Mouse (Mus musculus): Measurements from ENCODE around the gene Sema3b.
"Not testable (repeated sequence)": the region's sequence is repeated elsewhere in the genome, so short reads cannot be mapped to it uniquely, and the experiment has no call there.

Gene Sema3b

DNA sequence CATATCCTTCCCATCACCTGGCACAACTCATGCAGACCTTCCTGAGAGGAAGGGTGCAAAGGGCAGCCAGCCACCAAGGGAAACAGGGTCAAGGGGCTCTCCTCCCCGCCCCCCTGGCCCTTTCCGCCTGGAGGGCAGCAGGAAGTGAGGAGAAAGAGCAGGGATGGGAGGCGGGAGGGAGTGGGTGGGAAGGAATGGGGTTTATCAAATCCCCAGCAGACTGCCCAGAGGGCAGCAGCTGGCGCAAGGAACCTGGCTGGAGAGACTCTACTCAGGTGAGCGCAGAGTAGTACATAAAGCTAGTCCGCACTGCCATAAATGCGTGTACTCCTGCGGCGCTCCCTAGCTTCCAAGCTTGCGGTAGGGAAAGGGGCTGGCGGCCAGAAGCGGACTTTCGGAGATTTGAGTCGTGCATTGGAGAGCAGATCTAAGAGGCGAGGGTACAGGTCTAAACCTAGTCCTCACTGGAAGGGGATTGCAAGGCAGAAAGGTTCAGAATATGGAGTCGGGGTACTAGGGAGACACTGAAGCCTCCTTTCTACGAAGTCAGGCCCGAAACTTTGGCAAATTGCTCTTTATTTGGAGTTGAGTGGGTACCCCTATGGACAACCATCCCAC lies 41.2 kb downstream of the Sema3b start, which contains the start of gene Hyal2:
Gene Hyal2, plus strand, starts transcription at position 244 of the 618 bp plus-strand sequence.
- no peak for DNase-seq

DNA sequence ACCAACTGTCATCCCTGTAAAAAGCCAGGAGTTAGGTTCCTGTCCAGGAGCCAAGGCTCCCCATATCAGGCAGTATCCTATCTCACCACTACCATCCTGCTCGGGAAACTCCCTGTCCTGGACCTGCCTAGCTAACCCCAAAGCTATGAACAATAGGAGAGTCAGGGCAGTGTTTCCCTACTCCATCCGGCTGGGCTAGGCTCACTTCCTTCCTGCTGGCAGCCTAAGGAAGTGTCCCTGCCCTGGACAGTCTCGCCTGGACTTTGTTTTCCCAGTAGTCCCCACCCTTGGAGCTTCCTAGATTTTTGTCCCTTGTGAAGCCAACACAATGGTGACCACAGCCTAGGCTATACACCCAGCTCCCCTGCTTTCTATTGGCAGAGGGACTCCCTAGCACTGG lies 42.2 kb downstream of the Sema3b start:
- no peak for DNase-seq

DNA sequence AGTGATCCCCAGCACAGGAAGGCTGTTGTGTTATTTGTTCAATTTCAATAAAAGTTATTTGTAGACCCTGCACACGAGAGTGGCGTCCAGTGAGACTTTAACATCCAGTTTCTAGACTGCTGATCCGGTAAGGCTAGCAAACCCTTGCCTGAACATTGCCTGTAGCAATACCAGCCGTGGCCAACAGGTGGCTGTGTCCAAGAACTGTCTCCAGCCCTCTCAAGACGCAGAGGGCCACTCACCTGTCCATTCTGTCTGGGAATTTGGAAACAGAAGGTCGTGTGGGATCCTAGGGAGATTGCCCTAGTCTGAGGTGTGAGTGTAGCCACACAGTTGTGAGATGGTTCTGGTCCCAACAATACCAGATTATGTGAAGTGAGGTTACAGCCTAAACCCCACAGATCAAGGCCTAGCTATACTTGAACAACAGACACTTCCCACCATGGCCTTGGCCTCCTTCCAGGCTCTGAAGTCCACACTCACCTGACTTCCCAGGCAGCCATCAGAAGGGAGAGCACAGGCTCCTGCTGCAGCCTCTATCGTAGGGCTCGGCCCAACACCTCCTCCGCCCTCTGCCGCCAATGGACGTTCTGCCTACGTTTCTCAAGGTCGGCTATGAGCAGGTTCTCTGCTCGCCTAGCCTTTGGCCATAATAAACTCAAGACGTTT lies 42.9 kb downstream of the Sema3b start:
- peak; percentile 63 to 85 for DNase-seq

DNA sequence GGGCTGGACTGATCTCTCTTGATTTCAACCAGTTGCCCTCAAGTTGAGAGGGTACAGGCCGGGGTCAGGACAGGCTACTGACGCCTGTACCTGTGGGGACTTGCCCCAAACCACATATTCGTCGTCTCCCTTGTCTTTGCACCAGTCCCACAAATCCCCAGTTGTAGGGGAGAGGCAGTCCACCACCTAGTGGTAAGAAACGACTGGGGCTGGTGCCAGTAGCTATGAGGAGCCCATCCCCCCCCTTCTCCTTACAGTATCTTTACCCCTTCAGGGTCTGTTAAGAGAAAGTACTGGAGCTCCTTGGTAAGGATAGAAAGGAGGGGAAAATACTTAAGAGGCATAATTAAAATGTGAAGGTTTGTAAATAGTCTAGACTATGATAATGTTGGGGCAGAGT lies 43.5 kb downstream of the Sema3b start:
- not testable (repeated sequence) for DNase-seq

DNA sequence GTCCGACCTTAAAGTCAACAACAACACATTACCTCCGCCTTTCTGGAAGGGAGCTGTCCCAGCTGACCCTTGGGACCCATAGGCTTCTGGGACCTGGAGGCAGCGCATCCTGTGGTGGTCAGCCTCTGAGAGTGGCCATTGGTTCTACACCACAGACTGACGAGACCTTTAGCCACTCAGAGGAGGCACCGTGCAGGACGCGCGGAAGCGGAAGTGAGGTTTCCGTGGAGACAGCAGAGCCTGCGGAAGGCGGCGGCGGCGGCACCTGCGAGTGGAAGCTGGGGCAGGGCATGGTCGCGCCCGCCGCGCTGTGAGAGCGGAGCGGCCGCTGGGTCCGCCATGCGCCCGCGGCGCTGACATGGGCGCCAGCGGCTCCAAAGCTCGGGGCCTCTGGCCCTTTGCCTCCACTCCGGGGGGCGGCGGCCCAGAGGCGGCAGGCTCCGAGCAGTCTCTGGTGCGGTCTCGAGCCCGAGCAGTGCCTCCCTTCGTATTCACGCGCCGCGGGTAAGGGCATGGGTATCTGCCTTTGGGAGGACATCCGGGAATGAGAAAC lies 45.9 kb downstream of the Sema3b start, which contains the start of gene Tusc2:
Gene Tusc2, plus strand, starts transcription at position 227 of the 553 bp plus-strand sequence.
- peak; percentile 85 to 87 for DNase-seq

DNA sequence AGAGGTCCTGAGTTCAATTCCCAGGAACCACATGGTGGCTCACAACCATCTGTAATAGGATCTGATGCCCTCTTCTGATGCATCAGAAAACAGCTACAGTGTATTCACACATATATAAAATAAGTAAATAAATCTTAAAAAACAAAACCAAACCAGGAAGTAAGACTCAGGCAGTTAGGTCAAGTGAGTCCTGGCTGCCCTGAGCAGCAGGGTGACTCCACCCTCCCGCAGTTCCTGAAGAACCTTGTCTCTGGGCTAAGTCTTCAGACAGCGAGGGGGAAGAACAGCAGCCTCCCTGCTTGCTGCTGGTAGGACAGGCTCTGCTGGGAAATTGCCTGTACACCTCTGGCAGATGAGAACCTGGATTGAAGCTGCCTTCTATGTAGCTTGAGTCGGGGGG lies 52.7 kb downstream of the Sema3b start:
- DNase-seq: no peak

DNA sequence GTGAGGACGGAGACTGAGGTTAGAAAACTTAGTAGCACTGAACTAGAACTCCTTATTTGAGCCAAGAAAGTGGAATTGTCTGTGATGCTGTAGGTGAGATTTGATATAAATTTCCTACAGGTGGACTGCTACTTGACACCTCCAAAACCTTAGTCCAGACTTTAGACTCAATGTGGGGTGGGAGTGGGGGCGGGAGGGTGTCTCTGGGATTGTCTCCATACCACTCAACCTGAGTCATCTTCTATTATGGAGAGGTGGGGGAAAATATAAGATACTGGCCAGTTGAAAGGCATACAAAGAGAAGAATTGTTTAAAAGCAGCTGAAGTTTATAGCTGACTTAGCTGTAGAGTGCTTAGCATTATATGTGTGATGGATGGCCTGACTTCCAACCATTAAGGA lies 53.3 kb downstream of the Sema3b start:
- no peak for DNase-seq

DNA sequence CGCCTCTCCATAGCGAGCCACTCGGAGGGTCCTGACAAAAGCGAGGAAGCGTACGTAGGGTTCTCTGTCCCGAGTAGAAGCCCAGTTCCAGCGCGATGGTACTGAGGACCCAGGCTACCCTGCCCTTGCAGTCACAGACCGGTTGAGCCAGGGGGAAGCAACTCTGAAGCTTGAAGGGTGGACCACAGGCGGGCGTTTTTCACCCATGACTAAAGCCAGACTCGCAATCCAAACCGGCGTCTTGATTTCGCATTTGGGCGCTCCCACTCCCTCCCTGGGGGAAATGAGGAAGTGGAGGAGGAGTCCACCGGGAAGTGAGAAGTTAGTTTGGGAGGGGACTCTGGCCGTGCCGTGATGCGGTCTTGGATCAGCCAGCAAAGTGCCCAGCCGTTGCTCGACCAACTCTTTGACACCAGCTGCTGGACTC lies 54.0 kb downstream of the Sema3b start:
- no peak for DNase-seq

DNA sequence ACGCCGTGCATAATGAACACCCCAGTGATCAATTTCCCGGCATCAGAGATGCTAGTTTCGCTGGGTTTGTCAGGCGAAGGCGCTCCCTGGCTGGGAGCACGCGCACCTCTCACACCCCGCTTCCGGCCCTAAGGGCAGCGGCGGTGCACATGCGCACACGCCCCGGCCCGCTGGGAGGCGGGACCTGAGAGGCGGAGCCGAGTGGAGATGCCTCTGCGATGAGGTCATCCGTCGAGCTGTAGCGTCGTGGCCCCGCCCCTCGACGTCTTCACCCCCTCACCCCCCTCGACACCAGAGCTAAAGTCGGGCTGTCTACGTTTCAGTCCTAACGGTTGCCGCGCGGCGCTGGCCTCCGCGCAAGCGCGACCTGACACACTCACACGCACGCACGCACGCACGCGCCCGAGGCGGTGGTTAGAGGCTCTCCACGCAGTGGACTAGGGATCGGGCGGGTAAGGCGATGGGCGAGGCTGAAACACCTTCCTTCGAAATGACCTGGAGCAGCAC lies 54.7 kb downstream of the Sema3b start:
- DNase-seq: peak; percentile 93

DNA sequence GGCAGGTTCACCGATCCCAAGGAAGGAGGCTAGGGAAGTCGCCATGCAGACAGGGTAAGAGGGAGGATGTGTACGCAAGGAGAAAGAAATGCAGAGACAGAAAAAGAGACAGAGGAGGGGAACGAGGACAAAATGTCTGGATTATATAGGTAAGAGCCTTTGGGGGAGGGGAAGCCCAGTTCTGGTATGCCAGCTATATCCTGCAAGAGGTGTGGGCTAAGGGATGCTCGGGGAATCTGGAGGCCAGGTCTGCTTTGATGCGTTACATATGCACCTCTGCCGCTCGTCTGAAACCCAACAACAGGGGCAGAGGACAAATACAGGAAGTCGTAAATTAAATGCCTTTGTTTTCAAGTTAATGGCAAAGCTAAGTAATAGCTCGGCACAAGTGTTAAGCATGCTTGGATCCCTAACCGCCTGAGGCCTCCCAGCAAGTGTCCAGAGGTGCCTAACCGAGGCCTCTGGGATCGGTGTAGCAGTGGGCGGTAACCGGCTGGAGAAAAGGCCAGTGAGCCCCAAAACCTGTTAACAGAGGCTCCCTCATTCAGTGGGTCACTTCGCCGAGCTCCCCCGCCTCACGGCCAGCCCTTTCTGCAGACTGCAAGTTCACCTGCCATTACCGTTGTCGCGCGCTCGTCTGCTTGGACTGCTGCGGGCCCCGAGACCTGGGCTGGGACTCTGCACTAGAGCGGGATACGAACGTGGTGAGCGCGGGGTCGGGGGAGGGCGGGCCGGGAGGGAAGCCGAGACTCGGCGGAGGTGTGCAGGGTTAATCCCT lies 55.3 kb downstream of the Sema3b start:
- DNase-seq: peak; percentile 54

DNA sequence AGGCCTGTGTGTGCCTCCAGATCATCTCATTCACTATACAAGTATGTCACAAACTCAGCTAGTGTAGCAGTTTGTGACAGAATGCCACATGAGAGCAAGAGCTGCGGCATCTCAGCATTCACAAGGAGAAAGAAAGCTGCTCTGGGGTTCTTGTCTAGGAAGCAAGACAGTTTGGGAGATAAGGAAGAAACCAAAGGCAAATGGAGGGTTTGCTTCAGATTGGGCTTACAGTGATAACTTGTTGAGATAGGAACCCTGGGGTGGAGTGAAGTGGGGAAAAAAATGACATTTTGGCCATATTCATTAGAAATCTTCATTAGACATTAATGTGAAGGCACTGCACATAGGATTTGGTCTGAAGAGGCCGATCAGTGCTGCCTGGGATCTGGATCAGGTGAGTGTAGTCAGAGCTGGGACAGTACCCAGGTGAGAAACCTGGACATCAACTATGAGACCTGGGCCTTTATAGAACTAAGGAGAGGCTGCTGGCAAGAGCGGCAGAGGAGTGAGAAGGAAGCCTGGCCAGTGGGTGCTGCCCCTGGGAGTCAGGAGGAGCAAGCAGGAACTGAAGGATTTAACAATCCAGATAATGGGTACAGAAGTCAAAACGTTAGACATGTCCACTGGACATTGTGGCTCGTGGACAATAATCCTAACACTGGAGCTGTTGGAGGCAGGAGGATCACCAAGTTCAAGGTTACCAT lies 56.2 kb downstream of the Sema3b start:
- DNase-seq: no peak

DNA sequence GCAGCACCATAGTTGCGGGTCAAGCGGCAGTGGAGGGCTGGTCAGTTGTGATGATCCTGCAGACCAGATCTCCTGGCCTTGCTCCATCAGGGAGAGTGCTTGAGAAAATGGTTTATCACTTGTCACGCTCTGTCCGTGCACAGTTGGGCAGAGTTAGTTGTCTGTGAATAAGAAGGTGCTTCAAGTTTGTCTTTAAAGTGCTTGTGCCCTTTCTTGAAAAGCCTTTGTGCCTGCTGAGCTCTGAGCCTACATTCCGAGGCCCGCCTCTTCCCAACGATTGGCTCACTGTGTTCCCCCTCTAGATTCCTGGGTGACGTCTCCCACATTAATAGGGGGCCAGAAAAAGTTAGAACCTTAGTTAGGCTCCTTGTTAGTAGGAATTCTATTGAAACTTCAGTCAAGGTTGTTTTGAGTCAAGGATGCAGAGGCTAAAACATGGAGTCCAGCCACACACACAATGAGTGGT lies 57.1 kb downstream of the Sema3b start:
- no peak for DNase-seq

DNA sequence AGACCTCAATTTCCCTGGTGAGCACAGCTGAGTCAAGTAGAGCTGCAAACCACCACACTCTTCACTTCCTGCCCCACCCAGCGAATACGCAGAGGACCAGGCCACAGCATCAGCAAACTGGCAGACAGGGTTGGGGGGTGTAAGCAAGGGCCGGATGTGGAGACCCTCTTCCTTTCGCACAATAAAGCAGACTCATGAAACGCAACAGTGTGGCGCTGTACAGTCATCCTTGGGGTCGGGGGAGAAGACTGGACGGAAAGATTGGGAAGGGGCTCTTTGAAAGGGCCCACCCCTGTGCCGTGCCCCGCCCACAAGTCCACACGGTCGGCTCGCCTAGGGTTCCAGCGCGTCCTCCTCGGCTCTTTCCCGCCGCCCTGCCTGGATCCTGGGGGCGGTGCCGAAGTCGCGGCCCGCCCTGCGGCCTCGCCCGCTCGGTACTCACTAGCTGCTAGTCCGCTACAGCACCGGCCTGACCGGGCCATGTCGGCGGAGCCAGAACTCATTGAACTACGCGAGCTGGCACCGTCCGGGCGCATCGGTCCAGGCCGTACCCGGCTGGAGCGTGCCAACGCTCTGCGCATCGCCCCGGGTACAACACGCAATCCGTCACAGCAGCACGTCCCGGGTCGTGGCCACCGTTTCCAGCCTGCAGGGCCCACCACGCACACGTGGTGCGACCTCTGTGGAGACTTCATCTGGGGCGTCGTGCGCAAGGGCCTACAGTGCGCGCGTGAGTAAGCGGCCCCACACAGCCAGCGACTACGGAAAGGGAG lies 57.7 kb downstream of the Sema3b start, which contains the start of gene Rassf1:
Gene Rassf1, plus strand, starts transcription at position 439 of the 773 bp plus-strand sequence.
- DNase-seq: peak; percentile 58 to 62

DNA sequence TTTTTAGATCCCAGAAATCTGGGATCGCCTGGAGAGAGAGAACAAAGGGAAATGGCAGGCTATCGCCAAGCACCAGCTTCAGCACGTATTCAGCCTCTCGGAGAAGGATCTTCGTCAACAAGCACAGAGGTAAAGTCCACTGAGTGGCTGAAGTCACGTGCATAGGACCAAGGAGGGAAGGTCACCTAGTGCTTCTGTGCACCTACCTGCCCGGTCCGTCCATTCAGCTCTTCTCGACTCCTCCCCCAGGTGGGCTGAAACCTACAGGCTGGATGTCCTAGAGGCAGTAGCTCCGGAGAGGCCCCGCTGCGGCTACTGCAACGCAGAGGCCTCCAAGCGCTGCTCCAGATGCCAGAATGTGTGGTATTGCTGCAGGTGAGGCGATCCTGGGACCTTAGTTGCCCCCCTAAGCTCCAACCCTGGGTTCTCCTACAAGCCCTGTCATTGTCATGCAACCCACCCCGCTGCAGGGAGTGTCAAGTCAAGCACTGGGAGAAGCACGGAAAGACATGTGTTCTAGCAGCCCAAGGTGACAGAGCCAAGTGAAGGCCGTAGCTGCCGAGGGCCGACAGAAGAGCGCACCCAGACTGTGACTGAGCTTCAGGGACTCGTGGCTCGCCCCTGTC lies 58.4 kb downstream of the Sema3b start:
- DNase-seq: no peak

DNA sequence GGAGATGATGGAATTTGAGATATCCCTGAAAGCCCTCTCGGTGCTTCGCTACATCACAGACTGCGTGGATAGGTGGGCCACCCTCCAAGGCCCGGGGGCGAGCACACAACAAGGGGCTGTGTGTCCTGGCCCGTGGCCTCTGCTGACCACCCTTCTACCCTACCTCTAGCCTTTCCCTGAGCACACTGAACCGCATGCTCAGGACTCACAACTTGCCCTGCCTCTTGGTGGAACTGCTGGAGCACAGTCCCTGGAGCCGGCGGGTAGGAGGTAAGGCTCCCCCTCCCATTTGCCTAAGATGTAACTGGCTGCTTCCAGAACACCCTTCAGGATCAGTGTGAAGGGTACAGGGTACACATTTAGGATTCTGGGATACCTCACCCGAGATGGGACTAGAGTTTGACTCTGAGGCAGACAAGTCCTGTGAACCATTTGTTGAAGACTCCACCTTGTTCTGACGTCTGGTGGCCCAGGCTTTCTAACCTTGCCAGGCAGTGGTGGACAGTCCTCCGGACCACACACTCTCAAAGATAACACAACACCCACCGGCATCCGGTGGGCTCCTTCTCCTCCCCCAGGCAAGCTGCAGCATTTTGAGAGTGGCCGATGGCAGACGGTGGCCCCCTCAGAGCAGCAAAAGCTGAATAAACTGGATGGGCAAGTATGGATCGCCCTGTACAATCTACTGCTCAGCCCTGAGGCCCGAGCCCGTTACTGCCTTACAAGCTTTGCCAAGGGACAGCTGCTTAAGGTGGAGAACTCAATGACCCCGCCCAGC lies 59.5 kb downstream of the Sema3b start:
- no peak for DNase-seq

DNA sequence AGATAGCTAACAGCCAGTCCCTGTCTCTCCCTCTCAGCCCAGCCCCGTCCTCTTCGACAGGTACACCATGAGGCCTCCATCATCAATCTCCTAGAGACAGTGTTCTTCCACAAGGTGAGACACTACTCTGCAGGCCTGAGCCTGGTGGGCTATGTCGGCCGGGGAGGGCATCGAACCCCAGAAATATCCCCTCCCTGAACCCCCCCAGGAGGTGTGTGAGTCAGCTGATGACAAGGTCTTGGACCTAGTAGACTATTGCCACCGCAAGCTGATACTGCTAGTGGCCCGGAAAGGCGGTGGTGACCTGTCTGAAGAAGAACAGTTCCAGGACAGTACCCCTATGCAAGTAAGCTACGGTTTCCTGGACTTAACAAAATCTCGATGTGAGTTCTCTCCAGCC lies 60.2 kb downstream of the Sema3b start:
- DNase-seq: no peak

DNA sequence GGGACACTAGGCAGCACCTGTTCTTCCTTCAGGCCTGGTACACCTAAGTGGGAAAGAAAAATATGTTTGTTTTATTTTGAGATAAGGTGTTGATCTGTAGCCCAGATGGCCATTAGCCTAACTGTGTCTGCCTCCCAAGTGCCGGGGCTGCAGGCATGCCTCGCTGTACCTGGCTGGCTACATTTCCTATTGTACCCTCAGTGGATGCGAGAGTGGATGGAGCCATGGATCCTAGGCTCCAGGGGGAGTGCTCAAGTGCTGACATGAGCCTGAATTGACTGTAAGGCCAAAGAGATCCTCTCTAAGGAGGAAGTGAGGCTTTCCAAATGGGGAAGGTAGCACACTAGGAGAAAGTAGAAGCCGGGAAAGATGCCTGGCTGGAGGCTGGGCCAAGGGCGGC lies 61.1 kb downstream of the Sema3b start:
- DNase-seq: no peak
